Mouse (Mus musculus): ENCODE data around the gene Zfp316. TPM values are rescaled to one million over a fixed set of nuclear protein-coding genes. Genes with fewer than 3 reads are reported as not detected.

Zfp316 gene
- 7.6 and 10.0 TPM in 2 replicates for polyA plus RNA-seq (2012)

DNA sequence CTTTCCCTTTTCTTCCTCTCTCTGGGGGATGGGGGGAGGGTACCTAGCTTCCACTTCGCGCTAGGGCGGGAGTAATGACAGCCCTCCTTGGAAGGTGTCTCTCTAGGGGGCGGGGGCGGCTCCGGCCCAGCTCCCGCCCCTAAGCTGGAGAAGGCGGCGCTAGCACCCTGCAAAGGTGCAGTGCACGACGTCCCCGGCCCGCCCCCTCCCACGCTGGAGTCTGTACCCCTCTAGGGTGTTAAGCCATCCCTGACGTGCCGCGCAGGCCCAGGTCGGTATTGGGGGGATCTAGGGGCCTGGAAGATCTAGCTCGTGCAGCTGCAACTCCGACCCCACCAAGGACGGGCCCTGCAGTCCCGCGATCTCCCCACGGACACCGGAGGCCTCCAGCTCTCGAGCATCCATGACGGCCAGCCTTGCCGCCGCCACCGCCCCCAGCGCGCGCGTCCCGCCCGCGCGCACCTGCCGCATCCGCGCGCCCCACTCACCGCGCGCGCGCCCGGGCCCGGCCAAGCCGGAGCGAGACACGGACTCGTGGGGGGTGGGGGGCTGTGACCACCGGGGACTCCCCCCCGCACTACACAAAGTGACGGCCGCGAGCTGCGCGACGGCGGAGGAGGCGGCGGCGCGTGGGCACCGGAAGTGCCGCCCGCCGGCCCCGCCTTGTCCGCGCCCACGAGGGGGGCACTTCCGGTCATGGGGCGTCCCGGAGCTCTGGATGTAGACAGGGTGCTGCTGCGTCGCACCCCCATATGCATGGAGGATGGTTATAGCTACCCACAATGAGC is at the start of gene Zfp316:
Gene Zfp316 (minus strand): TSS at position 660 of the 788 bp plus-strand sequence.

DNA sequence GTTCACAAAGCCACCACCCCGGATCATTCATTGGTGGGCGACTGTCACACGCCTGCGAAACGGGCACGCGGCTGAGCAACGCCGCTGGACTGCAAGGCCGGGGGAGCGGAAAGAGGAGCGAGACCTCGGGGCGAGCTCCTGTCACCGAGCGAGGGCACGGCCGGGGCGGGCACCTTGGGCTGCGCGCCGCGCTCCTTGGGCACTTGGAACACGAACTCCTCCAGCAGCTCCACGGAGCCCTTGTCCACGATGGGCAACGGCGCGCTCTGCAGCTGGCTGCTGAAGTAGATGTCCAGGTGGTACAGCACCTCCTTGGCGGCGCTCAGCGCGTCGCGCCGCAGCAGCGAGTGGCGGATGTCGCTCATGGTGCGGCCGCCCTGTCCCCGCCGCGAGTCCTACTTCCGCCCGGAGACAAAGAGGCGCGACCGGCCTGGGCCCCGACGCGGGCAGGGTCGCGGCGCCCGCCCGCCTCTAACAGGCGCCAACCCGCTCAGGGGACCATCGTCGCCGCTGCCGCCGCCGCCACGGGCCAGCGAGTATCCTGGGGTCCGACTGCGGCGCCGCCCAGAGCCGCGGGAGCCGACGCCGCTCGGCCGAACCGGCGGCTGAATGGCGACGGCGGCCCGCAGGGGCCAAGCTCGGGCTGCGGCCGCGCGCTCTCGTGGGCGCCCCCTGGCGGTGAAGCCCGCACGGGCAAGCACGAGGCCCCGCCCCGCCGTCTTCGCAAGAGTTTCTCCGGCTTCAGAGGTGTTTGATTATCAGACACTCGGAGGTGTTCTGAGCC is 45.1 kb upstream of the Zfp316 start, which contains the start of gene E130309D02Rik:
Gene E130309D02Rik (minus strand): TSS at position 631 of the 784 bp plus-strand sequence.

DNA sequence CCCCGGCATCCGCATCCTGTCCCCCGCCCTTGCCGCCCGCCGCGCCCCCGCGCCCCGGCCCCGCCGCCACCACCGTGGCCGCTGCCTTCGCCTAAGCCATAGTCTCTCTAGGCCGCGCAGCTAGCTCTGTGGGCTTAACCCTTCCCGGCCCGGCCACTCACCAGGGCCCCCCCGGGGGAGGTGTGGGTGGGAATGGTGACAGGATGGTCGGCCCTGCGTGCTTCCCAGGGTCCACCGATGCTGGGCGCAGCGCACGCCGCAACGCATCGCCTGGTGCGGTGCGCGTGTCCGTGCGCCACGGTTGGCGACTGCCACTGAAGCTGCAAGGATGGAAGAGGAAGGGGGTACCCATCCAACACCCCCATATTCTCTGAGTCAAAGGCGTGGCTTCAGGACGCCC is 23.6 kb upstream of the Zfp316 start, which contains the start of gene Zfp853:
Gene Zfp853 (minus strand): TSS at position 220 of the 400 bp plus-strand sequence.

GRCm38 (mm10) chr5:143235028-143235693 is 34.7 kb downstream of the Zfp316 start, which contains the start of gene Zfp12:
Gene Zfp12, plus strand, starts transcription at chr5:143235163.

DNA sequence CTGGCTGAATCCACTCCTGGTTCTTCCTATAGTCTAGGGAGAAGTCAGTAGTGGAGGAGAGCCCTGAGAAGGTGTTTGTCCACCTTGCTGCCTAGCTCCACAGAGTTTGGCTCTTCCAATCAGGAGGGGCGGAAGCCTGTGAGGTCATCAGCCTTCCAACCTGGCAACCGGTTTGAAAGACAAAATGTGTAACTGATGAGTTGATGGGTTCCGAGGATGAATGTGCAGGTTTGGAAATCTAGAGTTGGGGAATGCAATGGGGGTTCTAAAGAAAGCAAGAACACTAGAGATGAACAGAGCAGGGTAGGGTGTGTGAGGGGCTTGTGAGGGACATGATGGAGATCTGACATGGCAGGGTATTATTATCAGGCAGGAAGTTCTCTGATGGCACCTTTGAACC is 43.0 kb downstream of the Zfp316 start, which contains the start of gene Spdye4a:
Gene Spdye4a (minus strand): TSS at position 101 of the 400 bp plus-strand sequence.

Other genes starting within 250 kb of the Zfp316 start
- 30.2 and 35.6 TPM in 2 replicates for gene Rnf216, start 157.0 kb downstream of the Zfp316 start, polyA plus RNA-seq (2012)
- not detected in 2 replicates for gene Olfr718-ps1, start 122.4 kb downstream of the Zfp316 start, polyA plus RNA-seq (2012)
- 1.5 and 2.2 TPM in 2 replicates for gene Rbak, start 89.2 kb downstream of the Zfp316 start, polyA plus RNA-seq (2012)
- not detected in 2 replicates for gene Spdye4b, start 89.0 kb downstream of the Zfp316 start, polyA plus RNA-seq (2012)
- not detected in 2 replicates for gene Spdye4a, start 43.1 kb downstream of the Zfp316 start, polyA plus RNA-seq (2012)
- gene Zfp12, start 34.9 kb downstream of the Zfp316 start, polyA plus RNA-seq (2012): 3.2 and 4.8 TPM in 2 replicates
- 0.17 and 0.20 TPM in 2 replicates for gene Zfp853, start 23.6 kb upstream of the Zfp316 start, polyA plus RNA-seq (2012)
- 108 and 111 TPM in 2 replicates for gene E130309D02Rik, start 45.3 kb upstream of the Zfp316 start, polyA plus RNA-seq (2012)
- 81.5 and 83.9 TPM in 2 replicates for gene Zdhhc4, start 59.2 kb upstream of the Zfp316 start, polyA plus RNA-seq (2012)
- gene Grid2ip, start 87.3 kb upstream of the Zfp316 start, polyA plus RNA-seq (2012): 0.03 TPM in 1 of 2 replicates, not detected in the other
- gene Kdelr2, start 133.8 kb upstream of the Zfp316 start, polyA plus RNA-seq (2012): 37.7 and 58.5 TPM in 2 replicates
- 5.4 and 9.0 TPM in 2 replicates for gene Daglb, start 194.6 kb upstream of the Zfp316 start, polyA plus RNA-seq (2012)

Data from megakaryocyte-erythroid progenitor cell, adult 5 weeks (primary cell).